Mouse (Mus musculus) cerebellum, adult 8-10 months (tissue): ENCODE measurements at regions not wholly inside any gene's neighbourhood (a gene's known extent, or its start where the extent isn't known, plus 50 kb on each side); places are given as distances from the start of the nearest gene placed in this dataset.

ENCODE experiments used
- DNase-seq: peaks from one replicate; pipeline ENCODE4 v3.0.0; 2022

GRCm38 (mm10) chr14:78438064-78438677, 98.4 kb downstream of the Akap11 start:
- no peak for DNase-seq

- peak; percentile 22 for DNase-seq
These were observed 100.0 kb downstream of the Akap11 start for GRCm38 (mm10) chr14:78436586-78436985.

GRCm38 (mm10) chr14:78435982-78436381, 100.6 kb downstream of the Akap11 start:
- DNase-seq = no peak

GRCm38 (mm10) chr14:78435561-78435960, 101.0 kb downstream of the Akap11 start:
- no peak for DNase-seq

- DNase-seq = no peak
These were observed 101.9 kb downstream of the Akap11 start for GRCm38 (mm10) chr14:78434753-78435152.

- no peak for DNase-seq
These were observed 102.5 kb downstream of the Akap11 start for GRCm38 (mm10) chr14:78434126-78434525.

GRCm38 (mm10) chr14:78432471-78432870, 104.1 kb downstream of the Akap11 start:
- no peak for DNase-seq

GRCm38 (mm10) chr14:78431931-78432330, 104.7 kb downstream of the Akap11 start:
- DNase-seq = no peak

- no peak for DNase-seq
These were observed 105.2 kb downstream of the Akap11 start for GRCm38 (mm10) chr14:78431406-78431805.

GRCm38 (mm10) chr14:78428233-78429019, 108.2 kb downstream of the Akap11 start:
- DNase-seq = no peak

GRCm38 (mm10) chr14:78427062-78427461, 109.5 kb downstream of the Akap11 start:
- DNase-seq = no peak

GRCm38 (mm10) chr14:78422601-78423000, 114.0 kb downstream of the Akap11 start:
- no peak for DNase-seq

- DNase-seq = no peak
These were observed 113.1 kb upstream of the Tnfsf11 start for GRCm38 (mm10) chr14:78420966-78421365.

GRCm38 (mm10) chr14:78420176-78420575, 112.3 kb upstream of the Tnfsf11 start:
- DNase-seq = no peak

- DNase-seq = no peak
These were observed 97.7 kb upstream of the Tnfsf11 start for GRCm38 (mm10) chr14:78405568-78405967.

GRCm38 (mm10) chr14:78397914-78398313, 90.1 kb upstream of the Tnfsf11 start:
- DNase-seq = no peak

- DNase-seq = no peak
These were observed 87.8 kb upstream of the Tnfsf11 start for GRCm38 (mm10) chr14:78395631-78396030.

- DNase-seq = no peak
These were observed 79.2 kb upstream of the Tnfsf11 start for GRCm38 (mm10) chr14:78387011-78387410.

- no peak for DNase-seq
These were observed 76.5 kb upstream of the Tnfsf11 start for GRCm38 (mm10) chr14:78384370-78384769.

- DNase-seq = peak; percentile 53
These were observed 75.4 kb upstream of the Tnfsf11 start for GRCm38 (mm10) chr14:78383256-78383709.

GRCm38 (mm10) chr14:78380011-78380410, 72.2 kb upstream of the Tnfsf11 start:
- no peak for DNase-seq

- DNase-seq = no peak
These were observed 68.7 kb upstream of the Tnfsf11 start for GRCm38 (mm10) chr14:78376591-78376990.

GRCm38 (mm10) chr14:78375746-78376495, 68.1 kb upstream of the Tnfsf11 start:
- no peak for DNase-seq

GRCm38 (mm10) chr14:78372102-78372501, 64.3 kb upstream of the Tnfsf11 start:
- no peak for DNase-seq
